Mouse (Mus musculus) T-cell, adult 2 months (primary cell): ENCODE measurements around the gene Ptpn11.
"Not testable (repeated sequence)": the region's sequence is repeated elsewhere in the genome, so short reads cannot be mapped to it uniquely, and the experiment has no call there.

Experiments
- DNase-seq: peaks from one replicate; pipeline ENCODE4 v3.0.0; 2022; ENCODE audit warnings: low spot score

The Ptpn11 gene

DNA sequence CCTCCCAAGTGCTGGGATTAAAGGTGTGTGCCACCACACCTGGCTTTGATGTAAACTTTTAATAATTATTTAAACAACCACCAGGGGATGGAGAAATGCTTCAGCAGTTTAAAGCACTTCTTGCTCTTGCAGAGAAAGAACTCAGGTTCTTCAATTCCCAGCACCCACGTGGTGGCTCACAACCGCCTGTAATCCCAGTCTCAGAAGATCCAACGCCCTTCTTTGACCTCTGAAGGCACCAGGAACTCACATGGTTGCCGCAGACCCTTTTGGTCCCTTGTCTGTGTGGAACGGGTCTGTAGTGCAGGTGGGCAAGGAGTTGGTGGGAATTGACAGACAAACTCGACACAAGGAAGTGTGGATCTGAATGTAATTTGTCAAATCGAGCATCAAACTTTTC is 23.5 kb upstream of the Ptpn11 start:
- no peak for DNase-seq

DNA sequence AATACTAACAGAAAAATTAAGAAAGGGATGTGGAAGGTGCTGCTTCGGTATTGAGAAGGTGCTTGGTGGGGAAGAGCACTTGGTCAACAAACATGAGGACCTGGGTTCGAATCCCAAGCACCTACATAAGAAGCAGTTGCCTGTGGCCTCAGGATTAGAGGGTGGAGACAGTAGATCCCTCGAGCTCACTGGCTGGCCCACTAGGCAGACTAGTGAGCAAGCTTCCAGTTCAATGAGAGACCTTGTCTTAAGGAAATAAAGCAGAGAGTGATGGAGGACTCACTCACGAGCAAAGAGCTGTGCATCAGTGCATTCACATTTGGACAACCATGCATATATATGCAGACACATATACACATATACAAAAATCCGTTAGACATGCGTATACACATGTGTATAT is 20.9 kb upstream of the Ptpn11 start:
- DNase-seq: no peak

DNA sequence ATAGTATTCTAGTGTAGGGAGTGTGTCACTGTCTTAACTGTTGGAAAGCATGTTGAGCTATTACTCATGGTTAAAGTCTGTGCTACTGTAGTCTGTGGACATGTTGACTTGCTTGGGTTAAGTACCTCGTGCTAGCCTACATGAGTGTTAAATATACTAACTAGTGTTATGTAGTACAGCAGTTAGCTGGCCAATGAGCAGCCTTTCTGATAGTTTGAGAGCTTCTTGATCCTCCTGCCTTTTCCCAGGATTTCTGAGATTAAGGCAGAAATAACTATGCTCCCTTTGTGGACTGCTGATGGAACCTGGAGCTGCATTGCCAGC is 19.4 kb upstream of the Ptpn11 start:
- no peak for DNase-seq

DNA sequence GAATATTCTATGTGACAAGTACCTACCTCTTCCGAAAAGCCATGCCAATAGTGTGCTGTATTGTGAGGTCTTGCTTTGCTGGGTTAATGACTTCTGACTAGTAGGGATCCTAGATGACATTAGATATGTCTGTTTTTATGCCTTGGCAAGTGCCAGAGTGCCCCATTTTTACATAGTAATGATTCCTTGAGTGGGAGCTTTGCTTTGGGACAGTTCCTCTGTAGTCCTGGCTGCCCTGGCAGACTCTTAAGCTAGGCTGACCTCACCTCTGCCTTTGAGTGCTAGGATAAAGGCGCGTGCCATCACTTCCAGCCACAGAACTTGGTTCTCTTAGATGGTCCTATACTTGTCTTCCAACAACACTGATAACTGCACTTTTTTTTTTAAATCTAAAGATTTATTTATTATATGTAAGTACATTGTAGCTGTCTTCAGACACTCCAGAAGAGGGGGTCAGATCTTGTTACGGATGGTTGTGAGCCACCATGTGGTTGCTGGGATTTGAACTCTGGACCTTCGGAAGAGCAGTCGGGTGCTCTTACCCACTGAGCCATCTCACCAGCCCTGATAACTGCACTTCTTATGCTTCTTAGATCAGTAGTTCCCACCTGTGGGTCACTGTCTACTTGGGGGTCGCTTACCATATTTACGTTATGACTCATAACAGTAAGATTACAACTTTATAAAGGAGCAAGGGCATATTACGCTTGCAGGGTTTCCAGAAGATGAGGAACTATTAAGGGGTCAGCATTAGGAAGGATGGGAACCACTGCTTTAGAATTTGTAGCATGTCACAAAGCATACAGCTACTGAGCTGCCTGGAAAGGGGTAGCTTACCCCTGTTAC is 18.8 kb upstream of the Ptpn11 start:
- DNase-seq: no peak

DNA sequence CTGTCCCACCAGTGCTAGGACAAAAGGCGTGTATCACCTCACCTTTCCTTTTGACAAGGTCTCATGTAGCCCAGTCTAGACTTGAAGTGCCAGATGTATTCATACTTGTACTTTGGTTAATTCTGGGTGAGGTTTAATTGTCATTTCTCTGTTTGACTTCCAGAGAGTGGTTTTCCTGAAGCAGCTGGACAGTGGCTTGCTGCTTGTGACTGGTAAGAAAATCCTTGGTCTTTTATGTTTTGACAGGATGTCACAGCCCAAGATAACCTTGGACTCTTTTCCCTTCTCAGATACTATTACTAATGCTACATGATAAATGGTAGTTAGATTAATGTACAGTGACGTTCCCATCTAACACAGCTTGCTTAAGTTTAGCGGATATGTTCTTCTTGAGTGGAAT is 15.8 kb upstream of the Ptpn11 start:
- no peak for DNase-seq

DNA sequence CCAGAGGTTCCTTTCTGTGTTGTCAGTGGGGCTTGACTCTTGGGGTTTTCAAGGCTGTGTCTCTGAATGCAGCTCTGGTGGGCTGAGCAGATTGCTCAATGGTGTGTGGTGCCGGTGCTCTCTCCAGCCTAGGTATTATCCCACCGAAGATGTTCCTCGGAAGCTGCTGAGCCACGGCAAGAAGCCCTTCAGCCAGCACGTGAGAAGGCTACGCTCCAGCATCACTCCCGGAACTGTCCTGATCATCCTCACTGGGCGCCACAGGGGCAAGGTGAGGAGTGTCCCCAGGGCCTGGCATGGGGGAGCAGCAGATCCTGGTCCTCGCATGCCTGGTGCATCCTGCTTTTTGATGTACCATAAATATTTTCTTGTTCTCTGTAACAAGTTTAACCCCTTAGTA is 15.3 kb upstream of the Ptpn11 start:
- DNase-seq: no peak

DNA sequence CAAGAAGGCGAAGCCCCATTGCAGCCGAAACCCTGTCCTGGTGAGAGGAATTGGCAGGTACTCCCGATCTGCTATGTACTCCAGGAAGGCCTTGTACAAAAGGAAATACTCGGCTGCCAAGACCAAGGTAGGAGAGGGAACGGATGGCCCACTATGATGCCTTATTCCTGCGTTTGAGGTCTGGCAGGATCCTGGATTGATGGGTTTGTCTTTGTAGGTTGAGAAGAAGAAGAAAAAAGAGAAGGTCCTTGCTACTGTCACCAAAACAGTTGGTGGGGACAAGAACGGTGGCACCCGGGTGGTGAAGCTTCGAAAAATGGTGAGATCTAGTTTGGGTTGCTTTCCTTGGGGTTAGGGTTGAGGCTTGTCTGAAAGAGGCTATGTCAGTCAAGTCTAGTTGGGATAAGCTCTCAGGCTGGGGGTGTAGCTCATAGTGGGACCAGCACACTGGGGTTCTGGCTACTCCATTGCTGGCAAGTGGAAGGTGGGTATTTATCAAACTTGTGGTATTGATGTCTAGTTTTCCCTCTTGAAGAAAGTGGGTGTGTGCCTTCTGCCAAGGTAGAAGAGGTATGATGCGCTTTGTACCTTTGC is 14.4 kb upstream of the Ptpn11 start:
- not testable (repeated sequence) for DNase-seq

DNA sequence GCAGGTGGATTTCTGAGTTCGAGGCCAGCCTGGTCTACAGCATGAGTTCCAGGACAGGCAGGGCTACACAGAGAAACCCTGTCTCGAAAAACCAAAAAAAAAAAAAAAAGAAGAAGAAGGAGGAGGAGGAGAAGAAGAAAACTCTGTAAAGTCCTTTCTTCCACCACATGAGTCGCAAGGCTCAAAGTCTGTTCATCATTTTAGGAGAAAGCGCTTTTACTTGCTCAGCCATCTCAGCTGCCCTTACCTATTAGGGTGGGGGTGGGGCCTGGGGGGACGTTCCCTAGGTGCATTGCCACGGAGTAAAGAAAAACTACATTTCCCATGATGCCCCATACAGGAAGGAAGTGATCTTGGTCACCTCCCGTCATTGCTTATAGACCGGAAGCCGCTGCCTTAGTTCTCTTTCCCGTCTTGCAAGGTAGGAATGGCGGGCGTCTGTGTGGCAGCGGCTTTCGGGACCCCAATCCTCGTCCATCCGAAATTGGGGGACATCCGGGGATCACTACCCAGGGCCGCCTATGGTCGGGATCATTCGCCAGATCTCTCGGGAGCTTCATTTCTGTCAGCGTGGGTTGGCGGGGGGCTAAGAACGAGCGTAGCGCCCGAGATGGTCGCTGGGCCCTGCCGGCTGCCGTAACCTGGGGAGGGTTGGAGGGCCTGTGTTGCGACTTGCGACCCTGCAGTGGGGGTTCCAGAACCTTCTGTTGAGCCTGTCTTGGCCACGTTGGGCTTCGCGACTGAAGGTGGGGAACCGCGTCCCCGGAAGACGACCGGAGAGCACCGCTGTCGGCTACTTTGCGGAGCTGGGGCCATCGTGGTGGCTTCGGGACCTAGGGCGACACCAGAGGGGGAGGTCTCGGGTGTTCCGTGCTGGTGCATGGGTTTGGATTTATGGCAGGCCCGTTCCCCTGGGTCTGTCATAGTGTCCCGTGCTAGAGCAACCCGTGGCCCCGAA is 13.2 kb upstream of the Ptpn11 start, which contains the start of gene Rpl6:
TSS of gene Rpl6 (plus strand) at position 350 of the 958 bp plus-strand sequence.
- DNase-seq: peak; percentile 82

DNA sequence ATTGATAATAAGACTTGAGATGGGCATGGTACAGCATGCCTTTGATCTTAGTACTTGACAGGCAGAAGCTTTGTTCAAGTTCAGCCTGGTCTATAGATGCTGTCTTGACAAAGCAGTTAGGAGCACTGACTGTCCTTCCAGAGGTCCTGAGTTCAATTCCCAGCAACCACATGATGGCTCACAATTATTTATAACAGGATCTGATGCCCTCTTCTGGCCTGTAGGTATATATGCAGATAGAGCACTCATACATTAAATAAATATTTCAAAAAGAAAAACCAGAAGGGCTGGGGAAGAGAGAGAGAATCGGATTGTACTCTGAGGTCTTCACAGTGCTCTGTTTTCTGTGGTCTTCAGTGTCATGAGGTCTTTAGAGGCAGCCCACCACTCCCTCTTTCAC is 11.3 kb upstream of the Ptpn11 start:
- DNase-seq: no peak

DNA sequence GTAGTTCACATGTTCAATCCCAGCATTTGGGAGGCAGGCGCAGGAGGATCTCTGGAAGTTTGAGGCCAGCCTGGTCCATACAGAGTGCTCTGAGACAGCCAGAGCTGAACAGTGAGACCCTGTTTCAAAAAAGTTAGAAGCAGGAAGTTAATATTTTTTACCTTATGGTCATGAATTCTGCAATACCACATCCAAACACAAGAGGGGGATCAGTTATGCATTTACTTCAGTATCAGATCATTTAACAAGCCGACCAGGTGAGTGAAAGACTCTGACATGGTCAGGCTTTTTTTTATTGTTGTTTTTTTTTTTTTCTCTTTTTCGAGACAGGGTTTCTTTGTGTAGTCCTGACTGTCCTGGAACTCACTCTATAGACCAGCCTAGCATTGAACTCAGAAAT is 10.5 kb upstream of the Ptpn11 start:
- peak; percentile 54 for DNase-seq

DNA sequence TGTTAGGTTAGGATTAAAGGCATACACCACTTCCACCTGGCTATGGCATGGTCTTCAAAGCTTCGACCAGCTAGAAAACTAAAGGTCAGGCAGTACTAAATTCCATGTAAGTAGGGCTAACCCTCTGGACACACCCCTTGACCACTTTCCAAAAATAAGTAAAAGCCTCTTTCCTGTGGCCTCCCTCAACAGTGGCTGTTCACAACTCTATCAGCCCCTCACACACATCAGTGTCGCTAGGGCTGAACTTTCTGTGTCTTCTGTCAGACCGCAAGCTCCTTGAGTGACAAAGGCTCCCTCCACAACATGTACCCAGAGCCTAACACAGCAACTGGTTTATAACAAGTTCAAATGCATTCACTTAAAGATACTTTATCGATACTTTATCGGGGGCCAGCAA is 7.2 kb upstream of the Ptpn11 start:
- DNase-seq: no peak

DNA sequence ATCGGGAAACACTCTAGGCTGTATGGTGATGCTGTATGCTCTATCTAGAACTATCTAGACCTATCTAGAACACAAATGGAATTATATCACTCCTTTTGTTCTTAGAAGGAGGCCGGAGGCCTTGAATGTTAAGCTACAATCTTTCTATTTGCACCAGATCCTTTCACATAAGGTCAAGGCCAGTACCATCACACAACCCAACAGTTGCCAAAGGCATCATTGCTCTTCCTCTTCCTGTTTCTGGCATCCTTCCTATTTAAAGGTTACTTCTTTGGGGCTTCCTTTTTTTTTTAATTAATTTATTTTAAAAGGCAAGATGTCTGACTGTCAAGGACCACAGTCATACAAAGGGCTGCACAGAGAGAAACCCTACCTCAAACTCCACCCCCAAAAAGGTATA is 6.1 kb upstream of the Ptpn11 start:
- DNase-seq: no peak

DNA sequence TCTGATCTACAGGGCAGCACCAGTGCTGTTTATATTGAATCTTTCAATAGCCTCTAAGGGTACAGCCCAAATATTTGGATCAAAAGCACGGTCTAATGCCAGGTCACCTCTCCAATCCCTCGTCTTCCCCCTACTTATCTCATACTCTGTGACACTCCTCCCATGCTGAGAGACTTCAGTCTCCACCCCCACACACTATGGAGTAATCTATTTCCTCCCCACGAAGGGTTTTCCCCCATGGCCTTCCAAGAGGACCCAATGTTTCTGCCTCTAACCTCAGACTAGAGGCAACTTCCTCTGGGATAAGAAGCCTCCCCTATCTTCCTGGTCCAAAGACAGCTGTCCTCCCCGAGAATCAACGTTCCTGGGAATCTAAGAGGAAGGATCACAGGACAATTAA is 5.6 kb upstream of the Ptpn11 start:
- DNase-seq: no peak

DNA sequence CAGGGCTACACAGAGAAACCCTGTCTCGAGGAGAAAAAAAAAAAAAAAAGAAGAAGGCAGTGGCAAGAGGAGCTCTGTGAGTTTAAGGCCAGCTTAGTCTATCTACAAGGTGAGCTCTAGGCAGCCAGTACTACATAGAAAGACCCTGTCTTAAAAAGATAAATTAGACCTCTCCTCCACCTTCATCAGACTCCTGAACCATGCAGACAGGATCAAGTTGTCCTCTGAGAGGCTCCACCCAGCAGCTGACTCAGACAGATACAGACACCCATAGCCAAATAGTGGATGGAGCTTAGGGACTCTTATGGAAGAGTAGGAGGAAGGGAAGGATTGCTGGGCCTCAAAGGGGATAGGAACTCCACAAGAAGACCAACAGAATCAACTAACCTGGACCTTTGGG is 3.0 kb upstream of the Ptpn11 start:
- no peak for DNase-seq

DNA sequence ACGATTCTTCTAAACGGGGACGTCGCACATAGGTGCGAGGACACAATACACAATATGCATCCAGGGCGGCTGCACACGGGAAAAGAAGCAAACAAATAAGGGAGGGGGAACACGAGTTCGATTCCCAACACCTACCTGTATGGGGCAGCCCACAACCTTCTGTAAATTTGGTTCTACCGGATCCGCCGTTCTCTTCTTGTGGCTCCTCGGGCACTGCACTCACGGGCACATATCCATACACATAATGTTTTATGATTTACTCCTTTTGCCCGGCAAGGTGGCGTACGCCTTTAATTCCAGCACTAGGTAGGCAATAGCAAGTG is 348 bp upstream of the Ptpn11 start:
- DNase-seq: no peak

DNA sequence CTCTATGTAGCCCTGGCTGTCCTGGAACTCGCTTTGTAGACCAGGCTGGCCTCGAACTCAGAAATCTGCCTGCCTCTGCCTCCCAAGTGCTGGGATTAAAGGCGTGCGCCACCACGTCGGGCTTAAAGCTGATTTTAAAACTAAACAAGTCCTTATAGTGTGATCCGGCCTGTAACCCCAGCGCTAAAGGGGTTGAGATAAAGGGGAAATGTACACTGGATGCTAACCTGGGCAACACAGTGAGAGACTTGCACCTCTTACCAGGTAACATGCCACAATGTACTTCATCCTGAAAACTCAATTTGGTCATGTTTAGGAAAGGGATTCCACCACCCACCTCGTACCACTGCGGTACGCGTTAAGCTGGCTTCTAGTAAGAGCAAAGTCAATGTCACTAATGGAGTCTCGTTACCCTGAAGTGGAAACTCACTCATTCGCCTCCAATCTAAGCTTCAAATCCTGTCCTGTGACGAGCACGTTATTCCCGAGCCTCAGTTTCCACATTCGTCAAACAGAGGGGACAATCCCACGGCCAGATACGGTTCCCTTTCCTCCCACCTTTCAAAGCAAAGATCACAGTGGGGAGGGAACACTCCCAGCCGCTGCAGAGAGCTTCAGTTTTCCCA is 874 bp downstream of the Ptpn11 start:
- no peak for DNase-seq

DNA sequence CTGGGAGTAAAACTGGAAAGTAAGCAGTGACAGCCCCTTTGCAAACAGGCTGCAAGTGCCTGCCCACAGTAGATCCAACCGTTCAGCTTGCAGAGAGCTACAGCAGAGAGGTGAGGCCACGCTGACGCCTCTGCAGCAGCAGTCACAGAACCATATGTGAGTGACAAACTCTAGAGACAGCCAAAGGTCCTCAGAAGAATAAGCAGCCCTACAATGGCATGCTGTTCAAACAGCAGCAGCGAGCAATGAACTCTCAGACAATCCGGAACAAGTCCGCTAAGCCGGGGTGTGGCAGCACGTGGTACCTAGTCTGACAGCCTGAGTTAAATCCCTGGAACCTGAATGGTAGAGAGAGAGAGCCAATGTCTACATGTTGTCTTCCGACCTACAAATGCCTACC is 2.0 kb downstream of the Ptpn11 start:
- DNase-seq: no peak

DNA sequence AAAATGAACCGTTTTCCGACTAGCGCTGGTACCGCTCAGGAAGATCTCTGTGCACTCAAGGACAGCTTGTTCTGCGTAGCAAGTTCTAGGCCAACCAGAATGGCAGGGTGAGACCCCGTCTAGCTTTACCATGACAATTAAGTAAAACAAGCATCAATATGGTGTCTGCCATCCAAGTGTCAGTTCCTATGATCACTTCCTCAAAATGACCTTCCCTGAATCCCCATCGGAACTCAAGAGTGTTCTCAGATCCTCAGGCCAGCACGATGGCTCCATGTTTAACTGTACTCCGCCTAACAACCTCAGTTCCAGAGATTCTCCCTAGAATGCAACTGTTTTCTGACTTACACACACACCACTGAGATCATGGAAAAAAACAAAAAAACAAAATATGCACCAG is 2.9 kb downstream of the Ptpn11 start:
- DNase-seq: no peak

DNA sequence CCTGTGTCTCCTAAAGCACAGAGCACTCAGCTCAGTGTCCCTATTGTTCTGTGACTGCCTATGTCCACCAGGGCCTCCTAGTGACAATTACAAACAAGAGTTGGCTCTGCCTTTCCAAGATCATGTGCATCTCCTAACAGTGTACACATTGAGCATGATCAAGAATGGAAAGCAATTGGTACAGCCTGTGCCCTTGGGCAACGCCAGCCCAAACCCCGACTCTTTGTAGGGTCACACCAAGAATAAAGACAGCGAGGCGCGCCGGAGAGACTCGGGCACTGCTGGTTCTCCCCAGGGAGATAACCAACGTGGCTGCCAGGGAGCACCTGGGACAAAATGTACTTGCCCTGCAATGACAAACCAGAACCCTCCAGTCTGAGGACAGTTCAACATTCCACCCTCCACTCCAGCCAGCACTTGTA is 3.6 kb downstream of the Ptpn11 start:
- DNase-seq: no peak

DNA sequence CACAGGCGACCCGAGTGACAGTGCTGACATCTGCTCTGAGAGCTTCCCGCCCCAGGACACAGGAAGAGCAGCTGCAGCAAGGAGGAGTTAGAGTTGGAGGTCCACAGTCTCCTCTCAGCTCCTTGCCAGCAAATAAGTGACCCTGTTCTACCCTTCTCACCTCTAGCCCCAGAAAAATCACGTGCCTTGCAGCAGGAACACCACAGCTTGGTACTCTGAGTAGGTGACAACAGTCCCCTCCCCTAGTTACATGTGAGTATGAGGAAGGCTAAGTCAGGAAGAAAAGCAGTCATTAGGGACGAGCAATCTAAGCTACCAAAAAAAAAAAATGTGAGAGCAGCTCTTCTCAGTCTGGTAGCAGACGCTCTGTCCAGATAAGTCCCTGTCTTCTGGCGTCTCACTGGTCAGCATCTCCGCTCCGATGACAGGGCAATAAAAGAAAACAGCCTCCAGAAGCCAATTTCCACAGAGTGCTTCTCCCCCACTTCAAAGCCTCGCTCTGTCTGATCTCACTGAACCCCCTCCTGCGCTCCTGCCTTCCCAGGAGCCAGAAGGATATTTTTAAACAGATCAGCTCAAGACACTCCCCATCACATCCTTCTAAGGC is 6.1 kb downstream of the Ptpn11 start:
- DNase-seq: no peak

DNA sequence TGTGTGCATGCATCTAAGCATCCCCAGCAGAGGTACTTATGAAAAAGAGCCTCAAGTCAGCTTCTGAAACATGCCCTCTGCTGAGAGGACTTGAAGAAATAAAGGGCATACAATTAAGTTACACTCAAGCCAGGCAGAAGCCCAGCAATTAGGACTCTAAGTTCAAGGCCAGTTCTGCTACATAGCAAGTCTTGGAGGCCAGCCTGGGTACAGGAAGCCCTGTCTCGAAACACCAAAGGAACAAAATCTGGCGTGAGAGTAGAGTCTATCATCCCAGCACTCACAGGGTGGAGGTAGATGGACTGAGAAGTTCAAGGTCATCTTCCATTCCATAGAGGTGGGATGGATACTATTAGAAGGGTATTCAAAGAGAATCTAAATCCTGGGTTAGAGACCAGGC is 6.8 kb downstream of the Ptpn11 start:
- DNase-seq: no peak

DNA sequence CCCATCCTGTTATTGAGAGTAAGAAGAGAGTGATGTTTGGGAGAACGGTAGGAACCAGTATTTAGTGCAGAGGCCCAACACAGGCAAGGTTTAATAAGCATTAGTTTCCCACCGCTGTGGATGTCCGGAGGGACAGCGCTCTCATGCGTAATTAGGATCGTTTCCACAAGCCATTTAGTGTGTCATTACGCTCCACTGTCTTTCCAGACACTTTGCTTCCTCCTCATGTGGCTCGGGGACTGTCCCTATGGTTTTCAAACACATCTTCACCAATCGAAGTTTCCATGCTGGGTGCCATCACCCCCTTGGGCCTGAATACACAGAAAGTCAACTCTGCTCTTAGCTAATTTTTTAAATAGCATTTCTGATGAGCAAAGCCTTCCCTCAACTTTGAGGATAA is 7.9 kb downstream of the Ptpn11 start:
- no peak for DNase-seq
